Mouse (Mus musculus): ENCODE results near the gene Prkn.
"Not testable (repeated sequence)": the region's sequence is repeated elsewhere in the genome, so short reads cannot be mapped to it uniquely, and the experiment has no call there.

The Prkn gene

DNA sequence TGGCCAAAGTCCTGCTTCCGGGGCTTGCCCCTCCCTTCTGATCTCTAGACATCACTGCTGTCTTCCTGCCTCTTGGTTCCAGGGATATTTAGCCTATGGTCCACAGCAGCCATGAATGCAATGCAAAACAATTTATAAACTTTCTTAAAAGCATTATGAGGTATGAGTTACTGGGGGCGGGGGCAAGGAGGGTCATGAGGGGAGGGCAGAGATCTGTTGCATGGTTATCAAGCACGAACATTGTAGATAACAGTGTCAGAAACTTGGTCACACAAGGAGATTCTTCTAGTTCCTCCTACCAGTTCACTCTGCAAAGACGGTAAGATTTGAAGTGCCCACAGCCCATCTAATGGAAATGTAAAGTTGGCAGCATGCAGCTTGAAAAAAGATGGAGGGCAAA is 1149.1 kb downstream of the Prkn start:
- no peak for DNase-seq (ENCODE audit: low spot score)

GRCm38 (mm10) chr17:11990386-11991087 is 1150.4 kb downstream of the Prkn start:
- no peak for DNase-seq (ENCODE audit: low spot score)

DNA sequence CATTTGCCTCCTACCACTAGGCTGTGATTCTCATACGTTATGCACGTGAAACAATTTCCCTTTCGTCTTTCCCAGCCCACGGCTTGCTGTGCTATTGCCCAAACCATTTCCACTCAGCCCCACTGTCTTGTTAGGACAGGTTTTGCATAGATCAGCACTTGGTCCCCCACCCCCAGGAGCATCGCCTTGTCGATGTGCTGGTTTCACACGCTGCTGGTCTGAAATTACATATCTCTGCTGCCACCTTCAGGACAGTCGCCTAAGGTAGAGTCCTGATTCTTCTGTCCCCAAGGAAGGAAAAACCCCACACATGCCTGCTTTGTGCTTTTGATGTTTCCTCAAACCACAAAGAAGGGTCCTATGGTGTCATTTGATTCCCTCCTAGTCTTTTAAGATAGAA is 1153.1 kb downstream of the Prkn start:
- peak; percentile 78 for DNase-seq (ENCODE audit: low spot score)

- DNase-seq (ENCODE audit: low spot score), result no peak
Observed at GRCm38 (mm10) chr17:11994252-11994651, 1154.1 kb downstream of the Prkn start.

GRCm38 (mm10) chr17:11994754-11995153 is 1154.6 kb downstream of the Prkn start:
- not testable (repeated sequence) for DNase-seq (ENCODE audit: low spot score)

- no peak for DNase-seq (ENCODE audit: low spot score)
Observed at GRCm38 (mm10) chr17:11995522-11995921, 1155.3 kb downstream of the Prkn start.

DNA sequence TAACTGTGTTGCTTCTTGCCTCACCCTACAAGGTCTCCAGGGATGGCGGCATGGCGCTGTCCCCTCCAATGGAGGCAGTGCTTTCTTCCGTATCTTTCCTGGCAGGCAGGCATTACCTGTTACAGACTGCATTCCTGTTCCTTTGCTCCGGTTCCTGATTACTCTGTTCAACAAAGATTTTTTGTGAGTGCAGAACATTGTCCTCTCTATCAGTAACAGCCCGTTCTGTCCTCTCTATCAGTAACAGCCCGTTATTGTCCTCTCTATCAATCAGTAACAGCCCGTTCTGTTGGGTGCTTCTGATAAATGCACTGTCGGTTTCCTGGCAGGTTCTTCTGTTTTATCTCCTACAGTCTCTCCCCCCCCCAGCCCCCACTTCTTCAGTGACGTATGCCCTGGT is 1156.1 kb downstream of the Prkn start:
- DNase-seq (ENCODE audit: low spot score), result no peak

DNA sequence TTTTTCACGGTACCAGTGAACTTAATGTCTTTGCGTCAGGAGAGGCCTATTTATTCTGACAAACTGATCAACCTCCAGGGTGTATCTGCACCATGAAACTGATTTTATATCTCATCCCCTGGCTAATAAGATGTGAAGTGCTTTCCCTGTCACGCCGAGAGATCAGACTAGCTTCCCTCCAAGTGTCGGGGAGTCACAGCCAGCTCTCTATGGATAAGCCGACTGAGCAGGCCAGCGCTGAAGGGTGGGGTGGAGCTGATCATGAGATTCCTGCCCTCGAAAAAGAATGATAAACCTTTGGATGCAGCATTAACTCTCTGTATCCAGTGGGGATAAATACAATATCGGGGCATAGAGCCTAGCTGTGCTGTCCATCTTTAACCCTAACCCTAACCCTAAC is 1160.1 kb downstream of the Prkn start:
- no peak for DNase-seq (ENCODE audit: low spot score)

DNA sequence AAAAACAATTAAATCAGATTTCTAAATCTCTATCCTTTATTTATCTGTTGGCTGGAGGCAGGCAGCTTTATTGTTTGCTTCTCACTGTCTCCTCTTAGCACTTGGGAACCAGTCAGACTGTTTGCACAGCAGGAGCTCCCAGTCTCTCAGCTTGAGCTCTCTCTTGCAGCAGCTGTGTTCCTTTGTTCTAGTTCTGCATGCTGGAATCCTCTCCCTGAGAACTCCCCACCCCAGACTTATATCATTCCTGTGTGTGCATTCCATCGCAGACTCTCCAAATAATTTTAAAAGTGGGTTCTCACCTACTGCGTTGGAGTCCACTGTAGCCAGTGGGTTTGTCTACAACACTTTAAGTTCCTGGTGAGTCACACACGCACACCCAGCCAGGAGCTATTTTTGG is 1181.1 kb downstream of the Prkn start:
- DNase-seq (ENCODE audit: low spot score), result no peak

DNA sequence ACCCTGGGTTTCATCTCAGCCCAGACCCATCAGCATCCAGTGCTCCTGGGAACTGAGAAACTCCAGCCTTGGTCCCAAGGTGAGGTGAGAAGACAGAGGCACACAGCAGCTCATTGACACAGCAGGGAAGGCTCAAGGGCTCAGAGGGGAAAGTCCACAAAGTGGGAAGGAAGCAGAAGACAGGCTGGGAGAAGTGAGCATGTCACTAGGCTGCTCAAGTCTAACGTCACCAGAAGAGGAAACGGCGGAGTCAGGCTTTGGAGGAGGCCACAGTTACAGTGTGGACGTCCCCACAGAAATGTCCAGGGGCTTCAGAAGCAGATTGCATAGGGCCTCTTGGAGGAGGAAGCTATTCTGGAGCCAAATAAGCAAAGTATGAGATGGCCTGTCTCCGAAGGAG is 1189.2 kb downstream of the Prkn start:
- DNase-seq (ENCODE audit: low spot score), result no peak

GRCm38 (mm10) chr17:12029921-12030461 is 1189.8 kb downstream of the Prkn start:
- DNase-seq (ENCODE audit: low spot score), result no peak

DNA sequence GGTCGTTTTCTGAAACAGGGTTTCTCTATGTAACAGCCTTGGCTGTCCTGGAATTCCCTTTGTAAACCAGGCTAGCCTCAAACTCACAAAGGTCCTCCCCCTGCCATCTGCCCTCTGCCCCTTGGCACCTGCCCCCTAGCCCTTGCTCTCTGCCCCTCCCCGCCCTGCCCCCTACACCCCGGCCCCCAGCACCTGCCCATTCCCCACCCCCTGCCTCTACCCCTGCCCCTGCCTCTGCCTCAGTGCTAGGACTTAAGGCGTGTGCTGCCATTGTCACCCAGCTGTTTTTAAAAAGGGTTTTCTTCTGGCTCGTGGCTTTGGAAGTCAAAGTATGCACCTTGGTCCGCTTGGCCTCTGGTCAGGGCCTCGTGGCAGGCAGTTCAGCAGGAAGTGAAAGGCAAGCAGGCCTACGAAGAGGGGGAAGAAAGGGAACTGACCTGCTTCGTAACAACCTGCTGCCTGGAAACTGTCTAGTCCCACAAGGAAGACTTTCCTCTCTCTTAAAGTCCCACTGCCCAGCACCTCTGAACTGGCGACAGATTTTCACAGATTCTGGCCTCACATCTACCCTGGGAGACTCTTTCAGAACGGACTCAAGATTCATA is 1190.5 kb downstream of the Prkn start:
- no peak for DNase-seq (ENCODE audit: low spot score)

DNA sequence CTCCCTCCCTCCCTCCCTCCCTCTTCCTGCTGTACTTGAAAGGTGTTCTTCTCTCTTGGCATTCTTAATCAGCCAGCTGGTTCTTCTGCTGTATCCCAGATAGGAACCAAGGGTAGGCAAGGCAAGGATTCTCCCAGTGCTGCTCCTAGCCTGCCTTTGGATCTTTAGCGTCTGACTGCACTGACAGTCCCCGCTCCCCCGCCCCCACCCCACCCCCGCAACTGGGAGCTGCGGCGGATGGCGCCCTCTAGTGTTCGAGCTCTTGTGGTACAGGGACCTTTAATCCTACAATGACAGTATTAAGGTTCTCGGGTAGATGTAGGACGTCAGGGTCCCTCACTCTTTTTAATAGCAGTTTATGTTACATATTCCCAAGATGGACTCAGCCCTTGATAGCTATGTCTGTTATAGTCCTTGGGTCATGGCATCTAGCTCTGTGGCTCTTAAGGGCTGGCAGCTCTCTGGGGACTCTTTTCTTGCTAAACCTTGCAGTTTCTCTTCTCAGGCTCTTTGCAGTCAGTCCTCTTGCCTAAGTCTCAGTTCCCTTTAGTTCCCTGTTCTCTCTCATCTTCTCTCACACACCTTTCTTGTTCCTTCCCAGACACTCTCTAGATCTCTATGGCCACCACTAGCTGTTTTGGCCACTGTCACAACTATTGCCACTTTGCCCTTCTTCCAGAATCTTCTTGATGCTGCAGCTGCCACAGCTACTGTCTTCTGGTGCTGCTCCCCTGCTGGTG is 1191.2 kb downstream of the Prkn start:
- peak; percentile 74 for DNase-seq (ENCODE audit: low spot score)

- DNase-seq (ENCODE audit: low spot score), result no peak
Observed at GRCm38 (mm10) chr17:12032014-12032791, 1192.0 kb downstream of the Prkn start.

DNA sequence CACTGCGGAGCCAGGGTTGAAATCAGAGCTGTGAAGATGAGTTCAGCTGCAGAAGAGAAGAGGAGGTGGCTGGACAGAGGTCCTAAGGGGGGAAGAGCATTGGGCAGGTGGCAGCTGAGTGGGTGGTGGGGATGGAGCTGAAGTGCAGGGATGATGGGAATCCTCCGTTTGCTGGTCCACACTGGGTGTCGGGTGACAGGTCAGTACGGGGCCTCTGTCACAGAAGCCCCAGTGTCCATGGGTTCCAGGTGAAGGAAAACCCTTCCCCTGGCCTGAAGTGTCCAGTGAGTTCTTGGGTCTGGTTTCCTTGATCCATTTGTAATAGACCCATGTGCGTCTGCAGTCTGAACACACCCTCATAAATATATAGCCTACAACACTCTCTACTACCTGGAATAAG is 1195.2 kb downstream of the Prkn start:
- no peak for DNase-seq (ENCODE audit: low spot score)

DNA sequence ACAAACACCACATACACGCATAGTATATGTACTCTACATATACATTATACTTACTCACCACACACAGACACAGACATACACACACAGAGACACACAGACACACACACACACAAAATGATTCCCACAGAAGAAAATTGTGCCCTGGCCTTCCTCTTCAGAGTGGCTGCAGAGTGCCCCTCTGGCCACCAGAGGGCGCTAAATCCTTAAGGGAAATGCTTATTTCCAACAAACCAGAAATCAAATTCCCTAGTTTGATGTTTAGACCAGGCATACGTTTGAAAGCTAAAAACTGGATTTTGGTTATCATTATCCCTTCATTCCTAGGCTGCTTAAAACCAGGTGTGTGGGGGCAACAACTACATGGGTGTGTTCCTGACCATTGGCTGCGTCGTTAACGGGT is 1196.0 kb downstream of the Prkn start:
- DNase-seq (ENCODE audit: low spot score), result peak; percentile 79

DNA sequence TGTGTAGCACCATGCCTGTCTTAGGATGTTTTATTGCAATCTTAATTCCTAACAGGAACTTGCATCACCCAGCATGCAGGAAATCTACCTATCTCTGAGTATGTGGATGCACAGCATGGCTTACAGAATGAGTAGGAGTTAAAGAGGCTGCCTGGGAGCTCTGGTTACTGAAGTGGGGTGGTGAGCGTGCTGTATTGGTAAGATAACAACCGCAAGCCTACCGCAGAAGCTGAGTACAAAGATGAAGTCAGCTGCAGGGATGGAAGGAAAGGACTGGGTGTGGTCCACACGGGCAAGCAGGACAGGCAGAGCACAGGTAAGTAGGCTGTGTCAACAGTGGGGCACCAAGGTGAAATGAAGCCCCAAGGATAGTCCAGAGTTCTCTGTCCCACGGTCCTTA is 1196.9 kb downstream of the Prkn start:
- DNase-seq (ENCODE audit: low spot score), result no peak

GRCm38 (mm10) chr17:12037574-12037973 is 1197.4 kb downstream of the Prkn start:
- no peak for DNase-seq (ENCODE audit: low spot score)

DNA sequence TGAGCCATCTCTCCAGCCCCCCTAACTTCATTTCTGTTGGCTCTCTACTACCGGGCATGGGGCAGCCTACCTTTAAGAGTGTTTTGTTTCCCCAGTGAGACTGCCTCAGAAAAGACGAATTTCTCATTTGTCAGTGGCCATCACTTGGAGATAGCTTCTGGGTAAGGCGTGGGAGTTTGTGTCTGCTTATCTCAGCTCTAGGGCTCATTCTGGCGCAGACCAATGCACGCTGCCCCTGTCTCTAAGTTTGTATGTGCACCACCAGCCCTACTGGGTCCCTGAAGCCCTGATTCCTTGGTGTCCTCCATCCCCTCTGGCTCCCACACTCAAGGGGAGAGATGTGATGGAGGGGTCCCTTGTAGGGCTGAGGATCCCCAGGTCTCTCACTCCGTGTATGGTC is 1198.3 kb downstream of the Prkn start:
- DNase-seq (ENCODE audit: low spot score), result no peak

- peak; percentile 89 for DNase-seq (ENCODE audit: low spot score)
Observed at GRCm38 (mm10) chr17:12039188-12039587, 1199.0 kb downstream of the Prkn start.

- DNase-seq (ENCODE audit: low spot score), result no peak
Observed at GRCm38 (mm10) chr17:12039922-12040321, 1199.7 kb downstream of the Prkn start.

DNA sequence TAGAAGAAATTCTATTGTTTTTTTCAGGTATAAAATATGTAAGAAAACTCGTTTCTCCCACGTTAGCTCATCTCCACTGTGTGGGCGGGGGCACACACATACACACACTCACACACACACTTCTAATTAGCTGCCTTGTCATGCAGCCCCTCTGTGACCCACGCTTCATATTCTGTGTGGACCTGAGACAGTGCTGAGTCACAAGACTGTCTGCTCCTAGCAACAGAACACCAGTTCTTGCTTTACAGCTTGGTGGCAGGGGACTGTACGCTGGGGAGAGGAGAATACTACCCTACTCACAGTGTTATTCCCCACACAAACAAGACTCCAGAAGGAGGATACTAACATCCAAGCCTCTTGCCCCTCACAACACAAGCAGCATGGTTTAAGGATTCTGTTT is 1200.4 kb downstream of the Prkn start:
- DNase-seq (ENCODE audit: low spot score), result no peak

All from layer of hippocampus, adult 11-12 months (tissue).